Mouse (Mus musculus): ENCODE measurements around the gene Carmil1. TPM values are rescaled to one million over a fixed set of nuclear protein-coding genes. Genes with fewer than 3 reads are reported as not detected.

Carmil1 gene
- polyA plus RNA-seq, 2 experiments = 18.7 to 33.9 TPM

DNA sequence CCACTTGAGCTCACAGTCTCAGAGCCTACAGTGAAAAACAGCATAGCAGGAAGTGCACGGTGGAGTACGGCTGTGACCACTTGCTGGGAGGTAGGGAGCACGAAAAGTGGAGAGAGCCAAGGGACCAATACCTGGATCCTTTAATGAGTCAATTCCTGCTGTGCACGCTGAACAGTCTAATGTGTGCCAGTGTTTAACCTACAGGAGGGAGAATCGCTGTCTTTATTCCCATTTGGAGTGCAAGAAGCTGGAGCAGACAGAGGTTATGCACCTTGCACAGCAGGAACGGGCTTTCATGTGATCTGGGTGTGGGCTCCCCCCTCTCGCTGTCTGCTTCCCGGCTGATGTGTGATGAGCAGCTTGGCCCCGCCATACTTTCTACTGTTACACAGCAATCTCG, 101.1 kb downstream of the Carmil1 start:
- no peaks in the 10 kb centered on the region; the same call in 1 of the 2 replicates for H3K36me3 ChIP-seq (ENCODE audit: control insufficient read depth, insufficient read depth, low read length)
- H3K4me3 ChIP-seq (replicated peaks; ENCODE audit: low read length) = no peak overlapping the region
- no peak for TF ChIP-seq POLR2A (IDR thresholded peaks at IDR 0.05; ENCODE audit: borderline replicate concordance, extremely low read depth, insufficient read depth, insufficient read length)
- H3K4me2 ChIP-seq (replicated peaks; ENCODE audit: low read depth, low read length, severe bottlenecking) = no peak overlapping the region
- H3K4me1 ChIP-seq (ENCODE audit: control insufficient read depth, insufficient read depth, low read length) = 0 out of 2 replicates have a peak, but pooled peaks cover 4% of the 10 kb centered on the region
- no peak for DNase-seq (ENCODE audit: low spot score)
- no peaks in the 10 kb centered on the region for H3K27me3 ChIP-seq (ENCODE audit: control insufficient read depth, insufficient read depth, low read length)
- no peak for ATAC-seq (ENCODE audit: low FRiP score, low read depth)
- H3K27ac ChIP-seq (replicated peaks; ENCODE audit: low read depth, low read length) = no peak overlapping the region
- WGBS = 71% methylated on average over 10 of the region's 10 CpGs
- no peaks in the 10 kb centered on the region for H3K9me3 ChIP-seq (ENCODE audit: control insufficient read depth, low read length)
- no peak overlapping the region for H3K9ac ChIP-seq (ENCODE audit: low read depth, low read length, severe bottlenecking)

DNA sequence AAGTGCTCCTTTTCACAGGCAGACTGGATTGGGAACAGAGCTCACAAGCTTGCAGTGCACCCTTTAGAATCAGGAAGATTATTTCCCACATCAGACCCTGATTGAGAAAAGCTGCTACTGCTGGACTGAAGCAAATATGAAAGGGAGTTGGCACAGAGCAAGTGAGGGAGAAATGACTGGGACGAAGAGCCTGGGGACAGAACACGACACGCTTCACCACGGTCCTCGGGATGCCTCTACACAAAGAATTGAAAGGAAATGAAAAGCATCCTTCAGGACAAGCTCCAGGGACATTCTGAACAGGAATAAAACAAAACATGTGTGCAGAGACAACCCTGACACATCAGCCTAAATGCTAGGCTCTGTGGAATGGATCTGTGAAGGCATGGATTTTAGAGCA, 103.0 kb downstream of the Carmil1 start:
- no peak for TF ChIP-seq POLR2A (IDR thresholded peaks at IDR 0.05; ENCODE audit: borderline replicate concordance, extremely low read depth, insufficient read depth, insufficient read length)
- no peak for ATAC-seq (ENCODE audit: low FRiP score, low read depth)
- Histone ChIP-seq H3K27ac (replicated peaks; ENCODE audit: low read depth, low read length) (no peak overlapping the region), H3K4me1 (ENCODE audit: control insufficient read depth, insufficient read depth, low read length) (no peaks in the 10 kb centered on the region), H3K4me3 (replicated peaks; ENCODE audit: low read length) (no peak overlapping the region), H3K9ac (ENCODE audit: low read depth, low read length, severe bottlenecking) (no peak overlapping the region), H3K36me3 (ENCODE audit: control insufficient read depth, insufficient read depth, low read length) (no peaks in the 10 kb centered on the region; the same call in 1 of the 2 replicates), H3K27me3 (ENCODE audit: control insufficient read depth, insufficient read depth, low read length) (no peaks in the 10 kb centered on the region), H3K4me2 (replicated peaks; ENCODE audit: low read depth, low read length, severe bottlenecking) (no peak overlapping the region), H3K9me3 (ENCODE audit: control insufficient read depth, low read length) (no peaks in the 10 kb centered on the region)
- 53% methylated on average over 5 of the region's 5 CpGs for WGBS
- DNase-seq (ENCODE audit: low spot score) = no peak

DNA sequence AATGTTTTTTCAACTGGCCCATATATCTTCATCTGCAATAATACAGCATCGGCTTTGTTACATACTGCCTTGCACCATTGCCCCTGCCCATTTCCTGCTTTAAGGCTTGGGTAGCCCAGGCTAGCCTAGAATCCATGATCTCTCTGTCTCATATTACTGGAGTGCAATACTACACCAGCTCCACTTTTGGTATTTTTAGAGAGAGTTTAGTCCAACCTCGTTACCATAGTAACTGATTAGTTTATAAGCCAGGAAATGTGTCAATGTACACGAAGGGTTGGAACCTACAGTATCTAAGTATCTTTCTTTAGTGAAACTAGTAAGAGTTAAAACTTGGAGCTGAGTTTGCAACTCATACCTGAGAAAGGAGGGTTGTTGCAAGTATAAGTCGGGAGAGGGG, 103.8 kb downstream of the Carmil1 start:
- Histone ChIP-seq H3K27ac (replicated peaks; ENCODE audit: low read depth, low read length) (no peak overlapping the region), H3K9me3 (ENCODE audit: control insufficient read depth, low read length) (no peaks in the 10 kb centered on the region), H3K36me3 (ENCODE audit: control insufficient read depth, insufficient read depth, low read length) (no peaks in the 10 kb centered on the region; the same call in 1 of the 2 replicates), H3K9ac (ENCODE audit: low read depth, low read length, severe bottlenecking) (no peak overlapping the region), H3K4me2 (replicated peaks; ENCODE audit: low read depth, low read length, severe bottlenecking) (no peak overlapping the region), H3K27me3 (ENCODE audit: control insufficient read depth, insufficient read depth, low read length) (no peaks in the 10 kb centered on the region), H3K4me3 (replicated peaks; ENCODE audit: low read length) (no peak overlapping the region), H3K4me1 (ENCODE audit: control insufficient read depth, insufficient read depth, low read length) (no peaks in the 10 kb centered on the region)
- 65% methylated on average over 4 of the region's 4 CpGs for WGBS
- DNase-seq (ENCODE audit: low spot score) = no peak
- no peak for ATAC-seq (ENCODE audit: low FRiP score, low read depth)
- no peak for TF ChIP-seq POLR2A (IDR thresholded peaks at IDR 0.05; ENCODE audit: borderline replicate concordance, extremely low read depth, insufficient read depth, insufficient read length)

DNA sequence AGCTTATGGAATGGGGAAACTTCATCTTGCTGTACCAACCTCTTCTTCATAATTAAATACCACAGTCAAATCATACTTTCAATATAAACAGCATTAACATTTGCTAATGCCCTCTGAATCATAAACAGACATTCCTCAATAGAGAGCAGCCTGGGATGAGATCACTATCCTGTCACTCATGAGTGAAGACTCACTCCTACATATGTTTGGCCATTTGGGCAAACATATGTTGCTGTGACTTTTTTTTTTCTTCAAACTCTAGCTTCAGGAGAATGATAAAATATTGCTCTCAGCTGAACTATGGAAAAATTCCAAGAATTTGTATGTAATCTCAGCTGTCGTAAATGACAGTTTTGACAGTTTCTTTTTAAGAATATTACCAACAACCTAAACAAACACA, 110.9 kb downstream of the Carmil1 start:
- DNase-seq (ENCODE audit: low spot score) = no peak
- no peak for ATAC-seq (ENCODE audit: low FRiP score, low read depth)

DNA sequence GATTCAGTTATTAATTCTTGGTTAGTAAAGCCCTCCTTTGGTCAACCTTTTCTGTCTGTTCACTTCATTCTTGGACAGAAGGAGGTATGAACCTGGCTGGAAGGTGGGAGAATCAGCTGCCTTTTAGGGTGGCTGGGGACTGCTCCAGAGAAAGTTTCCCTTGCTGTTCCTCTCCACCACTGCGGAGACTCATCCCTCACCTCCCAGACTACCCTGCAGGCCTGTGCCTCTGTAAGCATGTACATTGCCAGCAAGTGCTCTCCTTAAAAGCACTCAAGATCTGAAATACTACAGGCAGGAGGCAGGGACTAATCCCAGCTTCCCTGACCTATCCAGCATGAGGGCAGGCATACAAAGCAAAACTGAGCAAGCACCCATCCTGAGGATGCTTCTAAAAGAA, 117.2 kb downstream of the Carmil1 start:
- H3K4me2 ChIP-seq (replicated peaks; ENCODE audit: low read depth, low read length, severe bottlenecking) = no peak overlapping the region
- no peak overlapping the region for H3K27ac ChIP-seq (replicated peaks; ENCODE audit: low read depth, low read length)
- H3K4me1 ChIP-seq (ENCODE audit: control insufficient read depth, insufficient read depth, low read length) = no peaks in the 10 kb centered on the region
- no peaks in the 10 kb centered on the region for H3K9me3 ChIP-seq (ENCODE audit: control insufficient read depth, low read length)
- H3K4me3 ChIP-seq (replicated peaks; ENCODE audit: low read length) = no peak overlapping the region
- TF ChIP-seq POLR2A (IDR thresholded peaks at IDR 0.05; ENCODE audit: borderline replicate concordance, extremely low read depth, insufficient read depth, insufficient read length) = no peak
- no peaks in the 10 kb centered on the region for H3K27me3 ChIP-seq (ENCODE audit: control insufficient read depth, insufficient read depth, low read length)
- H3K9ac ChIP-seq (ENCODE audit: low read depth, low read length, severe bottlenecking) = no peak overlapping the region
- DNase-seq (ENCODE audit: low spot score) = no peak
- peaks cover 19% of the 10 kb centered on the region; the same call in 1 of the 2 replicates for H3K36me3 ChIP-seq (ENCODE audit: control insufficient read depth, insufficient read depth, low read length)
- WGBS = 94% methylated on average over 1 of the region's 1 CpGs
- ATAC-seq (ENCODE audit: low FRiP score, low read depth) = no peak

More for the DNA sequence above, 110.9 kb downstream of the Carmil1 start:
- H3K4me3 ChIP-seq (replicated peaks; ENCODE audit: low read length) = no peak overlapping the region
- H3K4me2 ChIP-seq (replicated peaks; ENCODE audit: low read depth, low read length, severe bottlenecking) = no peak overlapping the region
- H3K27ac ChIP-seq (replicated peaks; ENCODE audit: low read depth, low read length) = no peak overlapping the region
- peaks cover 6% of the 10 kb centered on the region; the same call in 1 of the 2 replicates for H3K36me3 ChIP-seq (ENCODE audit: control insufficient read depth, insufficient read depth, low read length)
- 59% methylated on average over 1 of the region's 1 CpGs for WGBS
- H3K9me3 ChIP-seq (ENCODE audit: control insufficient read depth, low read length) = no peaks in the 10 kb centered on the region
- H3K9ac ChIP-seq (ENCODE audit: low read depth, low read length, severe bottlenecking) = no peak overlapping the region
- H3K27me3 ChIP-seq (ENCODE audit: control insufficient read depth, insufficient read depth, low read length) = no peaks in the 10 kb centered on the region
- no peaks in the 10 kb centered on the region for H3K4me1 ChIP-seq (ENCODE audit: control insufficient read depth, insufficient read depth, low read length)
- no peak for TF ChIP-seq POLR2A (IDR thresholded peaks at IDR 0.05; ENCODE audit: borderline replicate concordance, extremely low read depth, insufficient read depth, insufficient read length)

DNA sequence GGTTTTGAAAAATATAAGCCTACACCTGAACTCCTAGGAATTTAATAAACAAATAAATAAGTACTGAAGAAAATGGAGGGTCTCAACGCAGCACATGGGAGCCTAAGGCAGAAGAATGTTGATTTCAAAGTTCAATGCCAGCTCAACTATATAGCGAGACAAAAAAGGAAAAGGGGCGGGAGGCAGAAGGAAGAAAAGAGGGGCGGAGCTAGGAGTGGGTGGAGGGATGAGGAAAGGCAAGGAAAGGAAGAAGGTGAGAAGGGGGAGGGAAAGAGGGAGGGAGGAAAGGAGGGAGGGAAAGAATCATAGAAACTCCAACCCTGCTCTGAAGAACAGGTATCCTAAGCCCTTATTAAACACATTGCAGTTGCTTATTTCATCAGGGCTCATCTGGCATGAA, 119.5 kb downstream of the Carmil1 start:
- Histone ChIP-seq H3K36me3 (ENCODE audit: control insufficient read depth, insufficient read depth, low read length) (peaks cover 19% of the 10 kb centered on the region; the same call in 1 of the 2 replicates), H3K9me3 (ENCODE audit: control insufficient read depth, low read length) (no peaks in the 10 kb centered on the region), H3K27ac (replicated peaks; ENCODE audit: low read depth, low read length) (no peak overlapping the region), H3K4me3 (replicated peaks; ENCODE audit: low read length) (no peak overlapping the region), H3K4me2 (replicated peaks; ENCODE audit: low read depth, low read length, severe bottlenecking) (no peak overlapping the region), H3K9ac (ENCODE audit: low read depth, low read length, severe bottlenecking) (no peak overlapping the region), H3K4me1 (ENCODE audit: control insufficient read depth, insufficient read depth, low read length) (no peaks in the 10 kb centered on the region), H3K27me3 (ENCODE audit: control insufficient read depth, insufficient read depth, low read length) (no peaks in the 10 kb centered on the region)
- DNase-seq (ENCODE audit: low spot score) = no peak
- TF ChIP-seq POLR2A (IDR thresholded peaks at IDR 0.05; ENCODE audit: borderline replicate concordance, extremely low read depth, insufficient read depth, insufficient read length) = no peak
- no peak for ATAC-seq (ENCODE audit: low FRiP score, low read depth)
- 86% methylated on average over 4 of the region's 4 CpGs for WGBS
